Mouse (Mus musculus) limb, embryonic 12.5 days (tissue): ENCODE measurements around the gene Htt. TPM values are rescaled to one million over a fixed set of nuclear protein-coding genes. Genes with fewer than 3 reads are reported as not detected.

Experiments used
- ATAC-seq: fragments of 200-750 bp; cut with Nextera tagmentation; 2 replicates; pipeline ENCODE4 v1.8.0; 2017; ENCODE audit warnings: low read depth, moderate TSS enrichment; ENCODE audit not compliant: insufficient number of reproducible peaks, insufficient read depth, low FRiP score, low TSS enrichment
- H3K27ac ChIP-seq: fragments of 300-500 bp; sonication (generic); 2 replicates; pipeline ENCODE4 v1.5.1; 2016; ENCODE audit warnings: mild to moderate bottlenecking, moderate library complexity
- H3K27me3 ChIP-seq: fragments of 300-500 bp; sonication (generic); 2 replicates; pipeline ENCODE4 v1.6.1; 2016; ENCODE audit warnings: mild to moderate bottlenecking, moderate library complexity
- H3K36me3 ChIP-seq: fragments of 300-500 bp; sonication (generic); 2 replicates; pipeline ENCODE4 v1.6.1; 2016; ENCODE audit warnings: mild to moderate bottlenecking, moderate library complexity
- H3K4me1 ChIP-seq: fragments of 300-500 bp; sonication (generic); replicated peaks from 2 replicates; pipeline ENCODE4 v1.6.1; 2016
- H3K4me2 ChIP-seq: fragments of 300-500 bp; sonication (generic); 2 replicates; pipeline ENCODE4 v1.6.1; 2016; ENCODE audit warnings: mild to moderate bottlenecking, moderate library complexity
- H3K4me3 ChIP-seq: fragments of 300-500 bp; sonication (generic); replicated peaks from 2 replicates; pipeline ENCODE4 v1.5.1; 2016; ENCODE audit warnings: mild to moderate bottlenecking
- H3K9ac ChIP-seq: fragments of 300-500 bp; sonication (generic); replicated peaks from 2 replicates; pipeline ENCODE4 v1.6.1; 2016; ENCODE audit warnings: mild to moderate bottlenecking, moderate library complexity
- H3K9me3 ChIP-seq: fragments of 300-500 bp; sonication (generic); 2 replicates; pipeline ENCODE4 v1.6.1; 2016; ENCODE audit warnings: mild to moderate bottlenecking, moderate library complexity
- WGBS: fragments of 180-500 bp; shearing (Covaris S2); methylation state at CpG from one replicate; pipeline ENCODE4 v1.1.7; 2016; 5-methylcytosine and 5-hydroxymethylcytosine counted together
- polyA plus RNA-seq: library from polyadenylated mRNA; unstranded; fragments of >200 nt; fragmentation: Nextera tagmentation; extraction: Ambion mirVana; gene quantifications from 2 replicates; pipeline ENCODE4 v1.2.1, GENCODE M21; 2016

The Htt gene
- polyA plus RNA-seq, 1 experiment from 2014 or later: 18.5 TPM

DNA sequence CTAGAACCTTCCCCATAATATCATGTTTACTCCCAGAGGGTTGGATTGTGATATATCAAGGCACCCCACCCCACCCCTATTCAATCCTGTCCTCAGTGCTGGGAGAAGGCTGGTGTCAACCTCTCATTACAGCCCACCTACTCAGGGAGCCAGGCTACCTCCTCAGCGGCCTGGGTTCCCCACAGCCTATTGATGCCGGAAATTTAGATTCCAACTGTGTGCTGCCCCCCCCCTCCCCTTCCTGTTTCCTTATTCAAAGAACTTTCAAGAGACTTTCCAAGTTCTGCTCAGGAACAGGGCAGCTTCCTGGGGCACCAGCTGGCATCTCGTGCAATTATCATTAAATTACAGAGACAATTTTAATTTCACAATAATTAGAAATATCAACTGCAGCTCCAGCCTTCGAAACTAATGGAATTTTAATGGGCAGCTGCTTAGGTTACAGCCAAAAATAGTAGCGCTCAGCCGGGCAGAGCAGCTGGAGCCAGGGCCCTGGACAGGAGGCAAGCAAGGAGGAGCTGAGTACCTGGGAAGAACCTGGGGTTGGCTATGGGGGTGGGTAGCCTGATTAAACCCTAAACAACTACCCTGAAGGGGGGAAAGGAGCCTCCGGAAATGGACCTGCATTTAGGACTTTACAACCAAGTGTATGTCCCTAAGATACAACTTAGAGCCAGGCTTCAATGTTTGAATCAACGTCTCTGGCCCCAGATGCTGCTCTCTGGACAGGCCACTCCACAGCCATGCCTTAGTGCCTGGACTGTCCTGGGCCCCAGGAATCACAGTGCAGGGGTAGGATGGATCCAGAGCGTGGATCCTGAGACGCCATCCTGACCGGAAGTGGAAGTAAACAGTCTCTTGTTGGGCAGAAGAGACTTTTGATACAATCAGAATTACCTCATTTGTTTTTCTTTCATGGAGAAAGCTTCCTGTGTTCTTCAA lies 170.2 kb downstream of the Htt start:
- no peaks in the 10 kb centered on the region for H3K9me3 ChIP-seq
- no peak overlapping the region for H3K9ac ChIP-seq
- no peaks in the 10 kb centered on the region for H3K27me3 ChIP-seq
- H3K36me3 ChIP-seq: no peaks in the 10 kb centered on the region
- no peak overlapping the region for H3K4me3 ChIP-seq
- H3K4me2 ChIP-seq: no peak overlapping the region
- WGBS: 34% methylated on average over 11 of the region's 11 CpGs
- peaks cover 20% of the 10 kb centered on the region for H3K4me1 ChIP-seq
- 0 out of 2 replicates have a peak, but pooled peaks have one; percentile 26 for ATAC-seq
- H3K27ac ChIP-seq: peak overlapping the region; percentile 84

DNA sequence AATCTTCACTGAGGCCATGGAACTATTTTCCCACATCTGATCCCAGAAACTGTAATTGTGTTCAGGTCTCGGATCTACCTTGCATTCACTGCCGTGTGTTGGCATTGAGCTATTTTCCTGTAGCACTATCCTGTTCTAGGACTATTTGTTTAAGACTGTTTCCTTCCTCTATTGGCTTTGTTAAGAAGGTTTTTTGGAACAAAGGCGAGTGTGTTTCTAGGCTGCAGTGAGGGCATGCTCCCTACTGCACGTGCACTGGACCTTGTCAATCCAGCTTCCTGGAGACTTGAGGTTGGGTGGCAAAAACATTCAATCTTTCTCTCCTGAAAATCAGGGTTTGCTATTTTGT lies 170.9 kb downstream of the Htt start:
- H3K36me3 ChIP-seq: no peaks in the 10 kb centered on the region
- no peaks in the 10 kb centered on the region for H3K9me3 ChIP-seq
- peak overlapping the region; percentile 84 for H3K27ac ChIP-seq
- WGBS: 66% methylated on average over 4 of the region's 4 CpGs
- H3K4me3 ChIP-seq: no peak overlapping the region
- no peak for ATAC-seq
- peaks cover 20% of the 10 kb centered on the region for H3K4me1 ChIP-seq
- no peak overlapping the region for H3K4me2 ChIP-seq
- no peak overlapping the region for H3K9ac ChIP-seq
- H3K27me3 ChIP-seq: no peaks in the 10 kb centered on the region

DNA sequence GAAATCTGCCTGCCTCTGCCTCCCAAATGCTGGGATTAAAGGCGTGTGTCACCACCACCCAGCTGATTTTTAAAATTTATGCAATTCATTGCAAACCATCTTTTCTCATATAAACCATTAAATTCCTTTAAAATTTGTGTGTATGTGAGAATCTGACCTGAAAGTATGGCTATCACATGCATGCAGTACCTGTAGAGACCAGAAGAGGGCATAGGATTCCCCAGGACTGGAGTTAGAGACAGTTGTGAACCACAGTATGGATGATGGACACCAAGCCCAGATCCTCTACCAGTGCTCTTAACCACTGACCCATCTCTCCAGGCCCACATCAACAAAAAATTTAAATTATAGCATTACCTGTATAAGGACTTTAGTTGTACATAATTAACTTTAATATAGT lies 171.9 kb downstream of the Htt start:
- 90% methylated on average over 1 of the region's 1 CpGs for WGBS
- Histone ChIP-seq H3K4me1 (peaks cover 20% of the 10 kb centered on the region), H3K27me3 (no peaks in the 10 kb centered on the region), H3K4me2 (no peak overlapping the region), H3K27ac (no peak overlapping the region), H3K9ac (no peak overlapping the region), H3K9me3 (no peaks in the 10 kb centered on the region), H3K4me3 (no peak overlapping the region), H3K36me3 (no peaks in the 10 kb centered on the region)
- ATAC-seq: no peak

DNA sequence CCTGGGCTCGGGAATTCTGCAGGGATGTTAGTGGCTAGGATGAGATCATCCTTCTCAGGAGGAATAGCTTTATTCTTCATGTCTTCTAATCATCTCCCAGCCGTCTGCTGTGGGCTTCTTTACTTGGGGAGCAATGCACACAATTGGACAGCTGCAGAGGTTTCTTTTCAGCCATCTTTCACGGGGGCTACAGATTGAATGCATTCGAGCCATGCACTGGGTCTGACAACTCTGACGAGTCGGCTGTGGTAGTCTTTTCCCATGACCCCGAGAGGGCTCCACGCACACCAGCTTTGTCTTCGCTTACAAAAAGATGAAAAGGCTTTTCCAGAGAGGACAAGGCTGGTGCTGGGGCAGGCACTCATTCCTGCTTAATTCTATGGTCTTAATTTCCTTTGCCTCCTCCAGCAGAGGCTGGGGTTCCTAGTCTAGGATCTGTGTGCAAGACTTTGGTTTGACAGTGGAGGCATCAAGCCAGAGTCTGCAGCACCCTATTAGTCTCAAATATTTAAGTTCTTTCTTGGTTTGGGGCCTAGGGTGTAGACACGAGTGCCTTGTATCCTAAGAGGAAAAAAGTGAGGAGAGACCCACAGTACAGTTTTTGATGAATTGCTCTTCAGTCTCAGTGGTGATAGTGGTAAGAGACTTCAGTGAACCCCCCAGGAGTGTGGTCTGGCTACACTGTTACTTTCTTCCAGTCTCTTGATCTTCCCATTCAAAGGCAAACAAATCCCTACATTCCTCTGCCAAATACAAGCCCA lies 180.3 kb downstream of the Htt start:
- Histone ChIP-seq H3K4me3 (no peak overlapping the region), H3K9me3 (no peaks in the 10 kb centered on the region; the same call in 1 of the 2 replicates), H3K27me3 (no peaks in the 10 kb centered on the region), H3K9ac (no peak overlapping the region), H3K4me2 (no peak overlapping the region), H3K36me3 (no peaks in the 10 kb centered on the region), H3K27ac (no peak overlapping the region), H3K4me1 (no peaks in the 10 kb centered on the region)
- no peak for ATAC-seq
- WGBS: 71% methylated on average over 10 of the region's 10 CpGs

- H3K9ac ChIP-seq: no peak overlapping the region
- H3K36me3 ChIP-seq: no peaks in the 10 kb centered on the region
- no peak overlapping the region for H3K4me3 ChIP-seq
- H3K4me2 ChIP-seq: no peak overlapping the region
- WGBS: 84% methylated on average over 3 of the region's 3 CpGs
- H3K27me3 ChIP-seq: no peaks in the 10 kb centered on the region
- no peaks in the 10 kb centered on the region; the same call in 1 of the 2 replicates for H3K9me3 ChIP-seq
- no peak for ATAC-seq
- no peak overlapping the region for H3K27ac ChIP-seq
- peaks cover 2% of the 10 kb centered on the region; the same call in 1 of the 2 replicates for H3K4me1 ChIP-seq
Observed at GRCm38 (mm10) chr5:34943428-34943827, 181.9 kb downstream of the Htt start.

DNA sequence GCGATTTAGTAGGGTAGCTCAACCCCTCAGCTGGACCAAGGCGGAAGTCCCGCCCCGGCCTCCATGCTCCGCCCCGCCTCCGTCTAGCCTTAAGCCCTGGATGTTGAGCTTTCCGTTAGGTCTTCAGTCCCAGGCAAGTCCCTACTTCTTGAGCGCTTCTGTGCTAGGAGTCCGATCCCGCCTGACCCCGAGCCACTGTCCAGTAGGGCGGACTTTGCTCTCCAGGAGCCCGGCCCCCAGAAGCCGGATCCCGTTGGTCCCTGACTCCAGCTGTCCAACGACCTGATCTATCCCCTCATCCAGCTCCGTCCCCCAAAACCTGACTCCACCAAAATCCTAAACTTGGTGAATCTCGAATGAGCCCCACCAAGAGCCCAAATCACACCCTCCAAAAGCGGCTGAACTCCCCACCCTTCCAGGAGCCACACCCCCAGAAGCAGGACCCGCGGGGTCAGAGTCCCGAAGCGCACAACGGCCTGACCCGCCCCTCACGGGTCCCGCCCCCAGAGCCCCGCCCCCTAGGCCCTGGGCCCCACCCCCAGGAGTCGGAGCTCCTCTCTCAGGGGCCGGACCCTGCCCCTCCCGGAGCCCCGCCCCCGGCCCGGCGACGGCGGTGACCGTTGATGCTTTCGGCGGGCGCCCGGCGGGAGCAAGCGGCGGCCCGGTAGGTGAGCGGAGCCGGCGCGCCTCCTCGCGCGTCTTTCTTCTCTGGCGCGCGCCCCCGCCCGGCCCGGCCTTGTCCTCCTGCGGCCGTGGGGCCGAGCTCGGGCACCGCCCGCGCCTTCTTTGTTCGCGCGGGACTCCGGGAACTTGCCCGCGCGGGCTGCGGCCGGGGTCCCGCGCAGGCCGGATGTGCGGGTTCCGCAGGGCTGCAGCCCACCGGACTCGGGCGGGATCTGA lies 187.6 kb downstream of the Htt start, which contains the start of gene Rgs12:
Gene Rgs12, plus strand, starts transcription at position 585 of the 900 bp plus-strand sequence.
- H3K9ac ChIP-seq: peak within 1 kb of the TSS; percentile 96
- peak within 1 kb of the TSS; percentile 88 for H3K4me3 ChIP-seq
- no peaks in the 10 kb centered on the region for H3K27me3 ChIP-seq
- ATAC-seq: peak; percentile 94
- H3K4me1 ChIP-seq: peaks cover 19% of the 10 kb centered on the region
- H3K27ac ChIP-seq: peak within 1 kb of the TSS; percentile 95
- no peaks in the 10 kb centered on the region; the same call in 1 of the 2 replicates for H3K9me3 ChIP-seq
- WGBS: 2% methylated on average over 70 of the region's 84 CpGs
- peaks cover 22% of the 10 kb centered on the region for H3K36me3 ChIP-seq
- peak within 1 kb of the TSS; percentile 63 for H3K4me2 ChIP-seq

GRCm38 (mm10) chr5:34949769-34950211 lies 188.2 kb downstream of the Htt start:
- H3K4me2 ChIP-seq: peak overlapping the region; percentile 63
- no peaks in the 10 kb centered on the region; the same call in 1 of the 2 replicates for H3K9me3 ChIP-seq
- peak; percentile 48 for ATAC-seq
- H3K27ac ChIP-seq: peak overlapping the region; percentile 95
- 0% methylated on average over 12 of the region's 12 CpGs for WGBS
- H3K27me3 ChIP-seq: no peaks in the 10 kb centered on the region
- H3K9ac ChIP-seq: peak overlapping the region; percentile 96
- H3K36me3 ChIP-seq: peaks cover 22% of the 10 kb centered on the region
- peaks cover 19% of the 10 kb centered on the region for H3K4me1 ChIP-seq
- H3K4me3 ChIP-seq: peak overlapping the region; percentile 88

- Histone ChIP-seq H3K9me3 (no peaks in the 10 kb centered on the region; the same call in 1 of the 2 replicates), H3K9ac (peak overlapping the region; percentile 96), H3K4me3 (peak overlapping the region; percentile 88), H3K4me2 (peak overlapping the region; percentile 63), H3K4me1 (peaks cover 22% of the 10 kb centered on the region), H3K36me3 (peaks cover 29% of the 10 kb centered on the region), H3K27me3 (no peaks in the 10 kb centered on the region), H3K27ac (no peak overlapping the region)
- 81% methylated on average over 6 of the region's 6 CpGs for WGBS
- ATAC-seq: no peak
Observed at GRCm38 (mm10) chr5:34950486-34951160, 189.1 kb downstream of the Htt start.

GRCm38 (mm10) chr5:34951161-34951834 lies 189.8 kb downstream of the Htt start:
- Histone ChIP-seq H3K4me2 (peak overlapping the region; percentile 63; the same call in 1 of the 2 replicates), H3K9ac (no peak overlapping the region), H3K27me3 (no peaks in the 10 kb centered on the region), H3K9me3 (no peaks in the 10 kb centered on the region; the same call in 1 of the 2 replicates), H3K4me1 (peaks cover 23% of the 10 kb centered on the region), H3K27ac (no peak overlapping the region), H3K36me3 (peaks cover 29% of the 10 kb centered on the region), H3K4me3 (0 out of 2 replicates have a peak overlapping the region, but pooled peaks have one; percentile 88)
- WGBS: 93% methylated on average over 8 of the region's 8 CpGs
- no peak for ATAC-seq
